9 mouse cellular contexts compared by ENCODE assay signal in genomic region chr8:125218669-125219068, GRCm38 (mm10).
DNase-seq lines count a peak whose midpoint lies in the region; ATAC-seq and TF ChIP-seq lines count a peak whose summit lies in the region.
"Had no signal": no experiment of that assay in that cellular context is flagged by ENCODE, and none has a peak within 500 bp of the region (broad histone marks: within the 10 kb centered on the region; RNA-seq: fewer than 3 reads in every experiment).

No protein-coding gene starts in this region.

- H3K27me3 ChIP-seq in neural tube, embryonic 11.5 days (ENCODE audit: control insufficient read depth, insufficient read depth, low read length): no peaks in the 10 kb centered on the region
- no peaks in the 10 kb centered on the region for H3K27me3 ChIP-seq in heart, postnatal 0 days (ENCODE audit: control insufficient read depth, insufficient read depth, low read length)
- H3K27me3 ChIP-seq in limb, embryonic 11.5 days (ENCODE audit: control insufficient read depth, insufficient read depth, low read length): no peaks in the 10 kb centered on the region
- H3K27me3 ChIP-seq: liver, embryonic 15.5 days had no signal

- peaks cover 6% of the 10 kb centered on the region; the same call in 1 of the 2 replicates for H3K4me1 ChIP-seq in neural tube, embryonic 11.5 days (ENCODE audit: control insufficient read depth, insufficient read depth, low read length)
- peaks cover 27% of the 10 kb centered on the region; the same call in 1 of the 2 replicates for H3K4me1 ChIP-seq in heart, postnatal 0 days (ENCODE audit: control insufficient read depth, insufficient read depth)
- H3K4me1 ChIP-seq in limb, embryonic 11.5 days (ENCODE audit: control insufficient read depth, insufficient read depth, low read length): peaks cover 19% of the 10 kb centered on the region
- H3K4me1 ChIP-seq: liver, embryonic 15.5 days had no signal

- no peak overlapping the region for H3K9ac ChIP-seq in neural tube, embryonic 11.5 days (ENCODE audit: low read length)
- H3K9ac ChIP-seq in heart, postnatal 0 days (replicated peaks; ENCODE audit: low read depth, low read length): no peak overlapping the region
- no peak overlapping the region for H3K9ac ChIP-seq in limb, embryonic 11.5 days (ENCODE audit: low read length)
- H3K9ac ChIP-seq: liver, embryonic 15.5 days had no signal

- no peaks in the 10 kb centered on the region for H3K36me3 ChIP-seq in neural tube, embryonic 11.5 days (ENCODE audit: control insufficient read depth, insufficient read depth, low read length)
- no peaks in the 10 kb centered on the region for H3K36me3 ChIP-seq in heart, postnatal 0 days (replicated peaks; ENCODE audit: control insufficient read depth, insufficient read depth, low read length)
- no peaks in the 10 kb centered on the region for H3K36me3 ChIP-seq in limb, embryonic 11.5 days (ENCODE audit: control insufficient read depth, insufficient read depth, low read length)
- H3K36me3 ChIP-seq: liver, embryonic 15.5 days had no signal

- H3K27ac ChIP-seq in neural tube, embryonic 11.5 days (ENCODE audit: low read depth, low read length): 0 out of 2 replicates have a peak overlapping the region, but pooled peaks have one; percentile 34
- 0 out of 2 replicates have a peak overlapping the region, but pooled peaks have one; percentile 18 for H3K27ac ChIP-seq in heart, postnatal 0 days (ENCODE audit: low read depth)
- peak overlapping the region; percentile 92 for H3K27ac ChIP-seq in limb, embryonic 11.5 days (replicated peaks; ENCODE audit: low read depth, low read length)
- H3K27ac ChIP-seq: liver, embryonic 15.5 days had no signal

- no peak for ATAC-seq in neural tube, embryonic 11.5 days (ENCODE audit: insufficient read depth, low FRiP score, low TSS enrichment)
- no peak for ATAC-seq in heart, postnatal 0 days (ENCODE audit: insufficient read depth, low read depth)
- peak; percentile 76; the same call in 1 of the 2 replicates for ATAC-seq in limb, embryonic 11.5 days (ENCODE audit: insufficient number of reproducible peaks, low FRiP score, low TSS enrichment, low read depth)

- DNase-seq in neural tube, embryonic 11.5 days (ENCODE audit: low spot score): peak; percentile 37
- no peak for DNase-seq in neural tube, embryonic 10.5 days (ENCODE audit: extremely low spot score, low spot score)
- DNase-seq in heart, postnatal 0 days (ENCODE audit: low spot score): no peak
- DNase-seq in limb, embryonic 11.5 days (ENCODE audit: low spot score): peak; percentile 83
- DNase-seq in right cerebral cortex, postnatal 4 days: peak; percentile 48
- DNase-seq in lung, postnatal 4 days: no peak
- no peak for DNase-seq in adrenal gland, adult (ENCODE audit: inconsistent age in 2 of 2, low spot score in 1 of 2)
- DNase-seq in thymus, postnatal 36 days: no peak

- TF ChIP-seq CTCF in heart, postnatal 0 days (IDR thresholded peaks at IDR 0.05; ENCODE audit: low read depth): no peak

- no peaks in the 10 kb centered on the region for H3K9me3 ChIP-seq in neural tube, embryonic 11.5 days (ENCODE audit: control insufficient read depth, low read length)
- H3K9me3 ChIP-seq in heart, postnatal 0 days (replicated peaks; ENCODE audit: control insufficient read depth, low read length): no peaks in the 10 kb centered on the region
- H3K9me3 ChIP-seq in limb, embryonic 11.5 days (ENCODE audit: control insufficient read depth, low read length): no peaks in the 10 kb centered on the region
- H3K9me3 ChIP-seq: liver, embryonic 15.5 days had no signal

- 20% methylated on average over 4 of the region's 4 CpGs for WGBS in neural tube, embryonic 11.5 days
- WGBS in heart, postnatal 0 days: 44% methylated on average over 4 of the region's 4 CpGs
- 11% methylated on average over 4 of the region's 4 CpGs for WGBS in limb, embryonic 11.5 days

- H3K4me3 ChIP-seq in neural tube, embryonic 11.5 days (ENCODE audit: low read depth, low read length): no peak overlapping the region
- no peak overlapping the region for H3K4me3 ChIP-seq in heart, postnatal 0 days (ENCODE audit: low read depth, low read length)
- H3K4me3 ChIP-seq in limb, embryonic 11.5 days (ENCODE audit: low read depth, low read length): no peak overlapping the region
- H3K4me3 ChIP-seq: liver, embryonic 15.5 days had no signal

- H3K4me2 ChIP-seq in neural tube, embryonic 11.5 days (ENCODE audit: low read depth): no peak overlapping the region
- H3K4me2 ChIP-seq in heart, postnatal 0 days (ENCODE audit: low read depth, low read length): peak overlapping the region; percentile 19; the same call in 1 of the 2 replicates
- peak overlapping the region; percentile 16; the same call in 1 of the 2 replicates for H3K4me2 ChIP-seq in limb, embryonic 11.5 days (ENCODE audit: low read depth, severe bottlenecking)
- H3K4me2 ChIP-seq: liver, embryonic 15.5 days had no signal

- TF ChIP-seq EP300 in heart, postnatal 0 days (IDR thresholded peaks at IDR 0.05; ENCODE audit: low read depth): no peak

Comparison
In these comparisons a context has a peak if more than half of its experiments do, and no peak if none do; other contexts are left out.
1. DNase-seq: peak in neural tube, embryonic 11.5 days (single experiment), limb, embryonic 11.5 days (single experiment) and right cerebral cortex, postnatal 4 days (single experiment); none in neural tube, embryonic 10.5 days (single experiment), heart, postnatal 0 days (single experiment), lung, postnatal 4 days (0 of 2), adrenal gland, adult (0 of 2) and thymus, postnatal 36 days (0 of 2).
2. H3K27ac ChIP-seq: peak in every context shown above with its lines; median percentile 92 in limb, embryonic 11.5 days; 34 in neural tube, embryonic 11.5 days; 18 in heart, postnatal 0 days.